Mouse (Mus musculus): ENCODE measurements around the gene Gm17402.

DNA sequence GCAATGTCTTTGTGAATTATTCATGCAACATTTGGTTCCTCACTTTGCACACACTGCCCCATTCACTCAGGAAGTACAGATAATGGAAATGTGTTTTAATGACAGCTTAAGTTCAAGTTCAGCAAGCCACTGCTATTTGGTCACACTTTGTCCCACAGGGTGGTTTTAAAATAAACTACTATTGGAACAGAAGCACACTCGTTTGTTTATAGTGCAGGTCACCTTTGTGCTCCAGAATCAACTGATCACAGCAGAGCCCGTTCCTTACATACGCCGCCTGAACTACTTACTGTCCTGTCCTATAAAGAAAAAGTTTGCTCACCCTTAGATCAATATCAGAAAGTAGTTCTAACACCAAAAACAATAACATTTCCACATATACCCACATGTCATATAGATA lies 52.5 kb downstream of the Gm17402 start:
- TF ChIP-seq ZC3H11A (IDR thresholded peaks at IDR 0.05; ENCODE audit: borderline replicate concordance, low read depth, low read length): no peak
- no peak for TF ChIP-seq HCFC1 (IDR thresholded peaks at IDR 0.05; ENCODE audit: borderline replicate concordance, insufficient read depth, low read length)
- no peak for TF ChIP-seq ZNF384 (IDR thresholded peaks at IDR 0.05; ENCODE audit: low read depth, low read length)
- no peak for TF ChIP-seq CHD2 (IDR thresholded peaks at IDR 0.05; ENCODE audit: low read depth, low read length)

All from ES-E14 (cell line).